24 mouse cellular contexts compared by ENCODE assay signal in genomic region chr15:67725239-67725638, GRCm38 (mm10).
DNase-seq lines count a peak whose midpoint lies in the region; ATAC-seq and TF ChIP-seq lines count a peak whose summit lies in the region.
"Had no signal": no experiment of that assay in that cellular context is flagged by ENCODE, and none has a peak within 500 bp of the region (broad histone marks: within the 10 kb centered on the region; RNA-seq: fewer than 3 reads in every experiment).

No protein-coding gene starts in this region.

- TF ChIP-seq CTCF in heart, adult 2 months (IDR thresholded peaks at IDR 0.05), result no peak

- WGBS in heart, embryonic 11.5 days (ENCODE audit: insufficient replicate concordance), result 26% methylated on average over 5 of the region's 5 CpGs
- WGBS in heart, adult 2 months, result 41% methylated on average over 5 of the region's 5 CpGs
- WGBS in heart, embryonic 16.5 days, result 31% methylated on average over 5 of the region's 5 CpGs
- WGBS in hindbrain, embryonic 14.5 days, result 80% methylated on average over 5 of the region's 5 CpGs

- no peak overlapping the region for H3K9ac ChIP-seq in heart, embryonic 11.5 days (ENCODE audit: low read depth, low read length)
- no peak overlapping the region for H3K9ac ChIP-seq in heart, adult 2 months (ENCODE audit: low read depth, low read length)
- H3K9ac ChIP-seq in heart, embryonic 16.5 days (ENCODE audit: low read length), result no peak overlapping the region
- no peak overlapping the region for H3K9ac ChIP-seq in hindbrain, embryonic 14.5 days
- H3K9ac ChIP-seq: hindbrain, embryonic 13.5 days; liver, embryonic 15.5 days had no signal

- no peaks in the 10 kb centered on the region for H3K79me2 ChIP-seq in heart, adult 2 months (replicated peaks; ENCODE audit: control insufficient read depth, insufficient read depth, low read length)

- H3K4me1 ChIP-seq in heart, embryonic 11.5 days (ENCODE audit: control insufficient read depth, insufficient read depth, low read length), result no peaks in the 10 kb centered on the region; the same call in 1 of the 2 replicates
- H3K4me1 ChIP-seq in heart, adult 2 months (ENCODE audit: control insufficient read depth, insufficient read depth, low read length), result no peaks in the 10 kb centered on the region
- H3K4me1 ChIP-seq in heart, embryonic 16.5 days (ENCODE audit: control insufficient read depth, insufficient read depth, low read length), result peaks cover 11% of the 10 kb centered on the region; the same call in 1 of the 2 replicates
- no peaks in the 10 kb centered on the region for H3K4me1 ChIP-seq in hindbrain, embryonic 14.5 days (replicated peaks; ENCODE audit: control insufficient read depth, insufficient read depth, low read length)
- H3K4me1 ChIP-seq: liver, embryonic 15.5 days; megakaryocyte, embryonic 14.5 days had no signal

- no peak for TF ChIP-seq POLR2A in heart, adult 2 months (IDR thresholded peaks at IDR 0.05; ENCODE audit: insufficient read depth, low read depth, low read length)

- peak overlapping the region; percentile 25; the same call in 1 of the 2 replicates for H3K27ac ChIP-seq in heart, embryonic 11.5 days (ENCODE audit: low read depth, low read length)
- H3K27ac ChIP-seq in heart, adult 2 months, result no peak overlapping the region
- peak overlapping the region; percentile 78 for H3K27ac ChIP-seq in heart, embryonic 16.5 days (ENCODE audit: low read length)
- H3K27ac ChIP-seq in hindbrain, embryonic 14.5 days, result no peak overlapping the region
- H3K27ac ChIP-seq: gastrocnemius, adult 2 months; hindbrain, embryonic 13.5 days; liver, embryonic 15.5 days had no signal

- TF ChIP-seq EP300 in heart, adult 2 months (IDR thresholded peaks at IDR 0.05; ENCODE audit: insufficient read depth, low read depth, low read length), result no peak

- no peaks in the 10 kb centered on the region for H3K36me3 ChIP-seq in heart, embryonic 11.5 days (ENCODE audit: control insufficient read depth, insufficient read depth, low read length)
- H3K36me3 ChIP-seq in heart, adult 2 months (ENCODE audit: control insufficient read depth, insufficient read depth, low read length), result no peaks in the 10 kb centered on the region
- H3K36me3 ChIP-seq in heart, embryonic 16.5 days (ENCODE audit: control insufficient read depth, insufficient read depth), result no peaks in the 10 kb centered on the region
- H3K36me3 ChIP-seq in hindbrain, embryonic 14.5 days (replicated peaks; ENCODE audit: control insufficient read depth, insufficient read depth), result no peaks in the 10 kb centered on the region
- H3K36me3 ChIP-seq: hindbrain, embryonic 13.5 days; liver, embryonic 15.5 days had no signal

- H3K27me3 ChIP-seq in heart, embryonic 11.5 days (ENCODE audit: control insufficient read depth, insufficient read depth, low read length), result no peaks in the 10 kb centered on the region
- H3K27me3 ChIP-seq in heart, adult 2 months (ENCODE audit: control insufficient read depth, insufficient read depth, low read length), result no peaks in the 10 kb centered on the region
- H3K27me3 ChIP-seq in heart, embryonic 16.5 days (ENCODE audit: control insufficient read depth, insufficient read depth, low read length), result no peaks in the 10 kb centered on the region
- H3K27me3 ChIP-seq in hindbrain, embryonic 14.5 days (ENCODE audit: control insufficient read depth, insufficient read depth, low read length), result no peaks in the 10 kb centered on the region
- H3K27me3 ChIP-seq: hindbrain, embryonic 13.5 days; liver, embryonic 15.5 days; megakaryocyte, embryonic 14.5 days had no signal

- intact Hi-C loops in heart, adult 2 months (cut with DNase I), result no loop called here

- no peak; the same call in 1 of the 2 replicates for ATAC-seq in heart, embryonic 11.5 days (replicated peaks; ENCODE audit: insufficient number of reproducible peaks, low FRiP score, low TSS enrichment)
- peak; percentile 90 for ATAC-seq in heart, embryonic 16.5 days (replicated peaks; ENCODE audit: extremely low read depth, insufficient read depth, low FRiP score)
- no peak for ATAC-seq in hindbrain, embryonic 14.5 days (ENCODE audit: low FRiP score)
- ATAC-seq: CD4-positive, CD25-positive, alpha-beta regulatory T cell, adult 4 months; forebrain, embryonic 14.5 days; intestine, postnatal 0 days had no signal

- 0 out of 2 replicates have a peak overlapping the region, but pooled peaks have one; percentile 14 for H3K4me2 ChIP-seq in heart, embryonic 11.5 days
- peak overlapping the region; percentile 5 for H3K4me2 ChIP-seq in heart, embryonic 16.5 days (ENCODE audit: low read depth, low read length)
- H3K4me2 ChIP-seq in hindbrain, embryonic 14.5 days (replicated peaks), result no peak overlapping the region
- H3K4me2 ChIP-seq: hindbrain, embryonic 13.5 days; liver, embryonic 15.5 days had no signal

- H3K9me3 ChIP-seq in heart, embryonic 11.5 days (replicated peaks; ENCODE audit: control insufficient read depth, low read length), result no peaks in the 10 kb centered on the region
- H3K9me3 ChIP-seq in heart, embryonic 16.5 days (replicated peaks; ENCODE audit: control insufficient read depth, low read length), result no peaks in the 10 kb centered on the region
- no peaks in the 10 kb centered on the region for H3K9me3 ChIP-seq in hindbrain, embryonic 14.5 days (ENCODE audit: control insufficient read depth, low read length)
- H3K9me3 ChIP-seq: hindbrain, embryonic 13.5 days; liver, embryonic 15.5 days; megakaryocyte, embryonic 14.5 days had no signal

- no peak for DNase-seq in heart, adult 2 months
- DNase-seq in heart, adult 8-10 months (ENCODE audit: low spot score), result no peak
- DNase-seq in brain, adult 2 months (ENCODE audit: low read depth, low spot score), result peak; percentile 1
- peak; percentile 3 for DNase-seq in forelimb bud, embryonic 11.5 days (ENCODE audit: low read depth, low spot score)
- DNase-seq in hindbrain, embryonic 14.5 days (ENCODE audit: low spot score), result no peak
- no peak for DNase-seq in kidney, adult 9 months
- DNase-seq: adrenal gland, postnatal 14 days; cerebellum, adult 11-12 months; cerebellum, adult 9-11 months; gastrocnemius, adult 2 months; gastrocnemius, postnatal 36 days; heart, postnatal 4 days; kidney, postnatal 4 days; lung, postnatal 36 days; midbrain, embryonic 14.5 days; thymus, postnatal 4 days had no signal

- no peak overlapping the region for H3K4me3 ChIP-seq in heart, embryonic 11.5 days (ENCODE audit: low read depth, low read length)
- H3K4me3 ChIP-seq in heart, adult 2 months, result no peak overlapping the region
- H3K4me3 ChIP-seq in heart, embryonic 16.5 days (ENCODE audit: low read length), result no peak overlapping the region
- H3K4me3 ChIP-seq in hindbrain, embryonic 14.5 days (replicated peaks; ENCODE audit: low read length), result no peak overlapping the region
- H3K4me3 ChIP-seq: gastrocnemius, adult 2 months; hindbrain, embryonic 13.5 days; liver, embryonic 15.5 days; megakaryocyte, embryonic 14.5 days had no signal

Comparison
In these comparisons a context has a peak if more than half of its experiments do, and no peak if none do; other contexts are left out.
1. H3K27ac ChIP-seq: peak in heart, embryonic 11.5 days (single experiment) and heart, embryonic 16.5 days (single experiment); none in heart, adult 2 months (single experiment) and hindbrain, embryonic 14.5 days (single experiment).
2. DNase-seq: peak in brain, adult 2 months (single experiment) and forelimb bud, embryonic 11.5 days (single experiment); none in heart, adult 2 months (0 of 2), heart, adult 8-10 months (single experiment), hindbrain, embryonic 14.5 days (single experiment) and kidney, adult 9 months (single experiment).